Mouse (Mus musculus) megakaryocyte, embryonic 14.5 days (primary cell): ENCODE data around the gene Lamb1. TPM values are rescaled to one million over a fixed set of nuclear protein-coding genes. Genes with fewer than 3 reads are reported as not detected.

Experiments
- H3K27me3 ChIP-seq: replicated peaks from 2 replicates; pipeline ENCODE3; 2012; ENCODE audit warnings: inconsistent platforms
- H3K36me3 ChIP-seq: replicated peaks from 2 replicates; pipeline ENCODE3; 2012; ENCODE audit warnings: low read length, inconsistent platforms, mixed read lengths
- H3K4me1 ChIP-seq: 2 replicates; pipeline ENCODE4 v1.6.1; 2012; ENCODE audit warnings: inconsistent platforms
- H3K4me3 ChIP-seq: replicated peaks from 2 replicates; pipeline ENCODE3; 2012; ENCODE audit warnings: moderate library complexity, mild to moderate bottlenecking, inconsistent platforms
- H3K9me3 ChIP-seq: 2 replicates; pipeline ENCODE4 v1.6.1; 2012; ENCODE audit warnings: inconsistent platforms
- FLI1 ChIP-seq: IDR thresholded peaks from 2 replicates; pipeline ENCODE4 v1.6.1; 2012; ENCODE audit warnings: low read length, inconsistent platforms, mixed read lengths
- GATA1 ChIP-seq: IDR thresholded peaks from 3 replicates; pipeline ENCODE4 v1.6.1; 2012; ENCODE audit warnings: mixed read lengths, low read length, inconsistent platforms, borderline replicate concordance
- polyA plus RNA-seq: library from polyadenylated mRNA; stranded (reverse); fragments of >175 nt; gene quantifications from 2 replicates; pipeline ENCODE4 v1.2.3, GENCODE M21; 2012; ENCODE audit warnings: low replicate concordance; ENCODE audit not compliant: insufficient read depth

Gene Lamb1
- polyA plus RNA-seq, 1 experiment: not detected

GRCm38 (mm10) chr12:31280318-31280717, 15.3 kb downstream of the Lamb1 start:
- Histone ChIP-seq H3K27me3 (peaks cover 5% of the 10 kb centered on the region), H3K36me3 (no peaks in the 10 kb centered on the region), H3K9me3 (peaks cover 2% of the 10 kb centered on the region; the same call in 1 of the 2 replicates), H3K4me3 (no peak overlapping the region), H3K4me1 (no peaks in the 10 kb centered on the region)
- no peak for TF ChIP-seq FLI1
- TF ChIP-seq GATA1: no peak

- no peak for TF ChIP-seq GATA1
- no peak for TF ChIP-seq FLI1
- no peaks in the 10 kb centered on the region for H3K4me1 ChIP-seq
- H3K4me3 ChIP-seq: no peak overlapping the region
- H3K36me3 ChIP-seq: no peaks in the 10 kb centered on the region
- no peaks in the 10 kb centered on the region; the same call in 1 of the 2 replicates for H3K9me3 ChIP-seq
- peaks cover 4% of the 10 kb centered on the region for H3K27me3 ChIP-seq
Observed at GRCm38 (mm10) chr12:31281100-31281591, 16.1 kb downstream of the Lamb1 start.

- Histone ChIP-seq H3K36me3 (no peaks in the 10 kb centered on the region), H3K4me1 (no peaks in the 10 kb centered on the region), H3K4me3 (no peak overlapping the region), H3K27me3 (peaks cover 2% of the 10 kb centered on the region), H3K9me3 (no peaks in the 10 kb centered on the region)
- TF ChIP-seq FLI1 (no peak), GATA1 (no peak)
Observed at GRCm38 (mm10) chr12:31282241-31282640, 17.2 kb downstream of the Lamb1 start.

DNA sequence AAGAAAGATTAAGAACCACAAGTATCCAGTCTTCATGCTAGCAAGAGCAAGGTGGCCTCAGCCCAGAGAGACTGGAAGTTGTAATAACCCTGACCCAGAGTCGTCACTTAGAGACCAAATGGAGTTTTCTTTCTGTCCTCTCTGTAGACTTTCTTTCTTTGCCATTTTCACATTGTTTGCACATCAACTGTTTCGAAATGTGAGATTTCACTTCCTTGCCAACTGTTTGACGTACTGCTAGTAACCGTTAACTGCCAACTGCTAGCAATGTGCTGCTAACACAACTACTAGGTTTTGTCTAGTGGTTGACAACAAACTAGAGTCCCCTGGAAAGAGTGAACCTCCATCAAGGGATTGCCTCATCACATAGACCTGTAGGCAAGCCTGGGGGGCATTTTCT, 18.1 kb downstream of the Lamb1 start:
- H3K4me3 ChIP-seq: no peak overlapping the region
- peaks cover 3% of the 10 kb centered on the region for H3K27me3 ChIP-seq
- no peaks in the 10 kb centered on the region for H3K4me1 ChIP-seq
- H3K9me3 ChIP-seq: no peaks in the 10 kb centered on the region
- no peaks in the 10 kb centered on the region for H3K36me3 ChIP-seq
- TF ChIP-seq GATA1: no peak
- TF ChIP-seq FLI1: no peak

DNA sequence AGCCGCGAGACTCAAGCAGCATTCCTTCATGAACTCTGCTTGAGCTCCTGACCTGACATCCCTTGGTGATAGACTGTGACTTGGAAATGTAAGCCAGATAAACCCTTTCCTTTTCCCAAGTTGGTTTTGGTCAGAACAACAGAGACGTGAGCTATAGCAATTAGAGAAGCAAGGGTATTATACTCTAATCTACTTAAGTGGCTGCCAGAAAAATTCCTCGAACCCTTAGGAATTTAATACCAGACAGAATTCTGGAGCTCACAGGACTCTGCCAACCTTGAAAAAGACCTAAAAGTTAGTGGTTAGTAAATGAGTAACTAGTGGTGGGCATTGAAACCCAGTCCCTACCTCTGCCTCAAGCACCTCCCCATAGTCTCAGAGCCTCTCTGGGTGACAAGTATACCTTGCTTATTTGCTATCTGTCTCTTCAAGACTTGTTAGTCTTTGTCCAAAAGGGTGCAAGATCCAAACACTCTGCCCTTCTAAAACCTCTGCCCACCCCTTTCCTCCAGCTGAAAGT, 18.6 kb downstream of the Lamb1 start:
- Histone ChIP-seq H3K36me3 (no peaks in the 10 kb centered on the region), H3K9me3 (no peaks in the 10 kb centered on the region), H3K4me3 (no peak overlapping the region), H3K27me3 (peaks cover 3% of the 10 kb centered on the region), H3K4me1 (no peaks in the 10 kb centered on the region)
- no peak for TF ChIP-seq FLI1
- TF ChIP-seq GATA1: no peak

- H3K9me3 ChIP-seq: no peaks in the 10 kb centered on the region
- no peak overlapping the region for H3K4me3 ChIP-seq
- TF ChIP-seq FLI1 (no peak), GATA1 (no peak)
- H3K4me1 ChIP-seq: no peaks in the 10 kb centered on the region
- H3K36me3 ChIP-seq: no peaks in the 10 kb centered on the region
- H3K27me3 ChIP-seq: peaks cover 3% of the 10 kb centered on the region
Observed at GRCm38 (mm10) chr12:31289046-31289445, 24.0 kb downstream of the Lamb1 start.

GRCm38 (mm10) chr12:31290951-31291350, 25.9 kb downstream of the Lamb1 start:
- H3K9me3 ChIP-seq: no peaks in the 10 kb centered on the region
- H3K36me3 ChIP-seq: no peaks in the 10 kb centered on the region
- TF ChIP-seq FLI1: no peak
- no peak for TF ChIP-seq GATA1
- H3K4me1 ChIP-seq: no peaks in the 10 kb centered on the region
- peaks cover 6% of the 10 kb centered on the region for H3K27me3 ChIP-seq
- H3K4me3 ChIP-seq: no peak overlapping the region

- Histone ChIP-seq H3K9me3 (no peaks in the 10 kb centered on the region), H3K4me1 (no peaks in the 10 kb centered on the region), H3K27me3 (peaks cover 8% of the 10 kb centered on the region), H3K36me3 (no peaks in the 10 kb centered on the region), H3K4me3 (no peak overlapping the region)
- TF ChIP-seq FLI1 (no peak), GATA1 (no peak)
Observed at GRCm38 (mm10) chr12:31293361-31294142, 28.5 kb downstream of the Lamb1 start.

DNA sequence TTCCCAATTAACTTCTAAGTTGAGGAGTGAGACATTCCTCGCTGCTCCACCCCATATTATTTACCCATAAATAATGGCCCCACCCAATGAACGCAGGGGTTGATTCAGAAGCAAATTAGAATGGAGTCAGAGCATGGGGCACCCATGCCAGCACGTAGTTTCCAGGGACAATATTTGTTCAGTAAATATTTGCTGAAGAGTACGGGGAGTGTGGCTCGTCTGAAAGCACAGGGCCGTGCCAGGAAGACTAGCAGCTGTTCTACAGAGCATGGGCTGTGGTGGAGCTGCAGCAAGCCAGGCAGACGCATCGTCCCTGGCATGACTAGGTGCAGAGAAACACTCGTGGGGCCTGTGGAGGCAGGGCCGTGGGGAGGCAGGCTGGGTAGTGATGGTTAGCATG, 29.5 kb downstream of the Lamb1 start:
- Histone ChIP-seq H3K4me3 (no peak overlapping the region), H3K4me1 (no peaks in the 10 kb centered on the region), H3K9me3 (no peaks in the 10 kb centered on the region), H3K36me3 (no peaks in the 10 kb centered on the region), H3K27me3 (peaks cover 8% of the 10 kb centered on the region)
- no peak for TF ChIP-seq FLI1
- TF ChIP-seq GATA1: no peak

GRCm38 (mm10) chr12:31294996-31295395, 30.0 kb downstream of the Lamb1 start:
- no peaks in the 10 kb centered on the region for H3K9me3 ChIP-seq
- H3K4me1 ChIP-seq: no peaks in the 10 kb centered on the region
- H3K4me3 ChIP-seq: no peak overlapping the region
- no peak for TF ChIP-seq FLI1
- TF ChIP-seq GATA1: no peak
- peaks cover 8% of the 10 kb centered on the region for H3K27me3 ChIP-seq
- H3K36me3 ChIP-seq: no peaks in the 10 kb centered on the region
